Mouse (Mus musculus): Measurements from ENCODE around the gene Pus7. TPM values are rescaled to one million over a fixed set of nuclear protein-coding genes. Genes with fewer than 3 reads are reported as not detected.
"Not testable (repeated sequence)": the region's sequence is repeated elsewhere in the genome, so short reads cannot be mapped to it uniquely, and the experiment has no call there.

Pus7 gene
- polyA plus RNA-seq, 1 experiment from 2014 or later, result 15.1 TPM

DNA sequence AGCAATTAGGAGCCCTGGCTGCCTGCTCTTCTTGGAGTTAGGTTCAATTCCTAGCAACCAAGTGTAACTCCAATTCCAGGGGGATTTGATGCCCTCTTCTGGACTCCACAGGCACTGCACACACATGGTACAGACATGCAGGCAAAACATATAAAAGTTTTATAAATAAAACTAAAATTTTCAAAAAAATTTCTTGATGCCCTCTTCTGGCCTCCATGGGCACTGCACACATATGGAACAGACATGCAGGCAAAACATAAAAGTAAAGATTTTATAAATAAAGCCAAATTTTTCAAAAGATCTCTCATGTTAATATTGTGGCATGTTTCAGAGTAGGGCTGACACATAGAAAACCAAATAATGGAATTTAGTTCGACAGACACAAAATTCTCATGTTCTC is 73.8 kb downstream of the Pus7 start:
- 98% methylated on average over 1 of the region's 1 CpGs for WGBS
- Histone ChIP-seq H3K27ac (replicated peaks) (no peak overlapping the region), H3K9ac (replicated peaks) (no peak overlapping the region), H3K4me2 (no peak overlapping the region), H3K4me3 (replicated peaks) (no peak overlapping the region), H3K4me1 (peaks cover 4% of the 10 kb centered on the region; the same call in 1 of the 2 replicates), H3K36me3 (peaks cover 36% of the 10 kb centered on the region), H3K27me3 (replicated peaks) (no peaks in the 10 kb centered on the region), H3K9me3 (replicated peaks) (peaks cover 8% of the 10 kb centered on the region)
- ATAC-seq (ENCODE audit: low FRiP score), result no peak

DNA sequence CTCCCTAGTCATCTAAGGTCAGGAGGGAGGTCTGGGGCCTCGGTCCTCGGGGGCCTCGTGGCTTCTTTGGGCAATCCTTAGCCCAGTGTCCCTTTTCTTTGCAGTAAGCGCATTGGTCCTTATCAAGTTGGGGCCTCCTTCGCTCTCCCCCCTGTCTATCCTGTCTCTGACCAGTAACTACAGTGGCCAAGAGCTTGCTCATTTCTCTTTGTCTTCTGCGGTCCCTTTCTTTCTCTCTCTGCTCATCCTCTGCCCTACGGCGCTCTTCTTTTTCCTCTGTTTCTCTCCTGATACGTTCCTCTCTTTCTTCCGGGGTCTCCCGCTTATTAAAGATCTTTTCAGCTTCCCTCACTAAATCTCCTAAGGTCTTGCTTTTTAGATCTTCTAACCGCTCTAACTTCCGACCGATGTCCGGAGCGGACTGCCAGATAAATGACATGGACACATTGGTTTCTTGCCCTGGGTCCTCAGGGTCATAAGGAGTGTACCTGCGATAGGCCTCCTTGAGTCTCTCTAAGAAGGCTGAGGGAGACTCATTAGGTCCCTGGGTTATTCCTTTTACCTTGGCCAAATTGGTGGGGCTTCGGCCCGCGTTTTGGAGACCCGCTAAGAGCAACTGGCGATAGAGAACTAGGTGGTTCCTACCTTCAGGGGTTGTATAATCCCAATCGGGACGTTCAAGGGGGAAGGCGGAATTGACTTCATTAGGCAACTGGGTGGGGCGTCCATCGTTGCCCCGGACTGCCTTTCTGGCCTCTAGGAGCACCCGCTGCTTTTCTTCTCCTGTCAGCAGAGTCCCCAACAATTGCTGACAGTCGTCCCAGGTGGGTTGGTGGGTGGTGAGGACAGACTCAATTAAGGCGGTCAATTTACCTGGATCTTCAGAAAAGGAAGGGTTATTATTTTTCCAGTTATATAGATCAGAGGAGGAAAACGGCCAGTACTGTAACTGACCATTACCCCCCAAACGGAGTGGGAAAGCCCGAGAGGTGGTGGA is 76.6 kb downstream of the Pus7 start:
- H3K27me3 ChIP-seq (replicated peaks); H3K4me2 ChIP-seq; H3K9ac ChIP-seq (replicated peaks); H3K4me3 ChIP-seq (replicated peaks); ATAC-seq (ENCODE audit: low FRiP score); H3K4me1 ChIP-seq; H3K27ac ChIP-seq (replicated peaks): not testable (repeated sequence)
- 98% methylated on average over 30 of the region's 34 CpGs for WGBS
- Histone ChIP-seq H3K36me3 (peaks cover 58% of the 10 kb centered on the region), H3K9me3 (replicated peaks) (peaks cover 20% of the 10 kb centered on the region)

DNA sequence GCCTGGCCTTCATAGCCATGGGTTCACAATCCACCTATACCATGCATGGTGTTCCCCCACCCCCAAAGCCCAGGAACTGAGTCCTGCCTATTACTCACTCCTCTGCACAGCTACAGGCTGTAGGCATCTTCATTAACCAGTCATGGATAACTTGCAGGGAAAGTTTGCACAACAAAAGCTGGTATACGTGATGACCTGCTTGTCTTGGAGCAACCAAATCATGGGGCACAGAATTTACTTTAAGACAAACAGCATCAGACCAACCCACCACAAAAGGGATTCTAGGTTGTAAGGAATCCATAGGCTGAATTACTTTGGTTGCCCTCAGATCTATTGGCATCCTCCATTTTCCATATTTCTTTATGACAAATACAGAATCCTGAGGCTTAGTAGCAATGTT is 86.1 kb downstream of the Pus7 start:
- no peak overlapping the region for H3K9ac ChIP-seq (replicated peaks)
- no peaks in the 10 kb centered on the region for H3K4me1 ChIP-seq
- no peak overlapping the region for H3K4me2 ChIP-seq
- no peak overlapping the region for H3K4me3 ChIP-seq (replicated peaks)
- 96% methylated on average over 1 of the region's 1 CpGs for WGBS
- no peak overlapping the region for H3K27ac ChIP-seq (replicated peaks)
- ATAC-seq (ENCODE audit: low FRiP score), result no peak
- peaks cover 31% of the 10 kb centered on the region; the same call in 1 of the 2 replicates for H3K9me3 ChIP-seq (replicated peaks)
- H3K36me3 ChIP-seq, result peaks cover 18% of the 10 kb centered on the region
- no peaks in the 10 kb centered on the region for H3K27me3 ChIP-seq (replicated peaks)

Other genes starting within 250 kb of the Pus7 start
- 94.5 and 101 TPM in 2 replicates for gene Srpk2, start 99.1 kb downstream of the Pus7 start, polyA plus RNA-seq (2015; fragmentation: Nextera tagmentation; extraction: Ambion mirVana)
- gene Rint1, start 4.0 kb upstream of the Pus7 start, polyA plus RNA-seq (2015; fragmentation: Nextera tagmentation; extraction: Ambion mirVana), result 31.3 and 32.0 TPM in 2 replicates
- 90.5 and 92.8 TPM in 2 replicates for gene Tomm7, start 60.5 kb upstream of the Pus7 start, polyA plus RNA-seq (2015; fragmentation: Nextera tagmentation; extraction: Ambion mirVana)
- gene Fam126a, start 247.0 kb upstream of the Pus7 start, polyA plus RNA-seq (2015; fragmentation: Nextera tagmentation; extraction: Ambion mirVana), result 22.3 and 22.5 TPM in 2 replicates

Measured in neural tube, embryonic 15.5 days (tissue).